Mouse (Mus musculus) c-Kit-negative CD71-positive TER-119-positive erythroid progenitor cells, embryonic 14.5 days (primary cell): ENCODE measurements around the gene Arpp21.
"Not testable (repeated sequence)": the region's sequence is repeated elsewhere in the genome, so short reads cannot be mapped to it uniquely, and the experiment has no call there.

Experiments used
- DNase-seq: peaks from one replicate; pipeline ENCODE4 v3.0.0-alpha.2; 2013; ENCODE audit warnings: low read depth, low spot score

Arpp21 gene

GRCm38 (mm10) chr9:112102852-112103192 is 132.9 kb downstream of the Arpp21 start:
- no peak for DNase-seq

GRCm38 (mm10) chr9:112102155-112102851 is 133.4 kb downstream of the Arpp21 start:
- DNase-seq = no peak

- DNase-seq = no peak
These were observed 134.7 kb downstream of the Arpp21 start for GRCm38 (mm10) chr9:112100841-112101595.

GRCm38 (mm10) chr9:112098267-112098666 is 137.5 kb downstream of the Arpp21 start:
- DNase-seq = no peak

GRCm38 (mm10) chr9:112095708-112096107 is 140.0 kb downstream of the Arpp21 start:
- no peak for DNase-seq

GRCm38 (mm10) chr9:112095198-112095597 is 140.5 kb downstream of the Arpp21 start:
- DNase-seq = no peak

GRCm38 (mm10) chr9:112078903-112079302 is 156.8 kb downstream of the Arpp21 start:
- DNase-seq = no peak

GRCm38 (mm10) chr9:112078453-112078852 is 157.3 kb downstream of the Arpp21 start:
- DNase-seq = no peak

- no peak for DNase-seq
These were observed 160.5 kb downstream of the Arpp21 start for GRCm38 (mm10) chr9:112075273-112075672.

GRCm38 (mm10) chr9:112074872-112075271 is 160.9 kb downstream of the Arpp21 start:
- no peak for DNase-seq

- DNase-seq = no peak
These were observed 164.4 kb downstream of the Arpp21 start for GRCm38 (mm10) chr9:112071368-112071767.

- DNase-seq = no peak
These were observed 164.8 kb downstream of the Arpp21 start for GRCm38 (mm10) chr9:112070961-112071360.

GRCm38 (mm10) chr9:112068250-112068649 is 167.5 kb downstream of the Arpp21 start:
- no peak for DNase-seq

GRCm38 (mm10) chr9:112060696-112061425 is 174.9 kb downstream of the Arpp21 start:
- no peak for DNase-seq

- no peak for DNase-seq
These were observed 180.8 kb downstream of the Arpp21 start for GRCm38 (mm10) chr9:112054807-112055381.

- DNase-seq = no peak
These were observed 187.8 kb downstream of the Arpp21 start for GRCm38 (mm10) chr9:112047903-112048467.

GRCm38 (mm10) chr9:112040566-112040965 is 195.2 kb downstream of the Arpp21 start:
- no peak for DNase-seq

- no peak for DNase-seq
These were observed 198.0 kb downstream of the Arpp21 start for GRCm38 (mm10) chr9:112037732-112038131.

- not testable (repeated sequence) for DNase-seq
These were observed 201.9 kb downstream of the Arpp21 start for GRCm38 (mm10) chr9:112033840-112034239.

- no peak for DNase-seq
These were observed 203.6 kb downstream of the Arpp21 start for GRCm38 (mm10) chr9:112032169-112032568.

- no peak for DNase-seq
These were observed 212.1 kb downstream of the Arpp21 start for GRCm38 (mm10) chr9:112023562-112024015.

GRCm38 (mm10) chr9:112023111-112023510 is 212.6 kb downstream of the Arpp21 start:
- DNase-seq = no peak
